Mouse (Mus musculus) layer of hippocampus, adult 11-12 months (tissue): ENCODE results near the gene Olfr569.

Experiments used
- DNase-seq: peaks from one replicate; pipeline ENCODE4 v3.0.0; 2022; ENCODE audit warnings: low spot score

The Olfr569 gene

DNA sequence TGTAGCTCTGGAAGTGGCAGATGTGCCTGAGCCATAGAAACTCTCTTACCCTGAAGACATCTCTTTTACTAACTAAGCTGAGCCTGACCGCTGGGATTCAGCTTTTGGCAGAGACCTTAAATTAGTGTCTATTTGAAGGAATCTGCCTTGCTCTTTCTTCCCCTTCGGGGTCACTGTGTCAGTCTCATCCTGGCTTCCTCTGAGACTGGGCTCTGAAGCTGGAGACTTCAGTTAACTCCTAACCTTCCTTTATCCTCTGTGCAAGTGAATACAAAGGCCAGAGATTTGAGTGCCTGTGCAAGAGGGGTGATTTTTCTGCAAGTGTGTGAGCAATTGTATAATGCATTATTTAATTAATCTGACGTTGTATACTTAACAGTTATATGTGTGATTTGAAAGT lies at the start of gene Olfr569:
Gene Olfr569 (minus strand): TSS at position 101 of the 400 bp plus-strand sequence.
- DNase-seq = no peak

DNA sequence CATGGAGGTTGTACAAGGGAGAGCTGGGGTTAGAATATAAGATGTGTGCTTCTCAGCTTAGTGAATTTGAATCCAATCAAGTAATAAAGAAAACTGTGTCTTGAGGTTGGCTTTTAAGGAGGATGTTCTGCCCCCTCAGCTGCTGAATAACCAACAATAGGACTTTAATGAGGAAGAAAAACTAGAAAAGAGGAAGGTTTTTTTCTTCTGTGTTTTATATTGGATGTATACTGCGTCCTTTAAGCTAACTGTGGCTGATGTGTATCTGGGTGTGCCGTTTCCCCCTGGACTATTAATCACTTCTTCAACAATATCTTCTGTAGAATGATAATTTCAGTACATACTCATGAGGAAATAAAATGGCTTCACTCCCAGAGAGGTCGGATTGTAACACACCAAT lies 36.4 kb upstream of the Olfr569 start:
- DNase-seq = no peak

DNA sequence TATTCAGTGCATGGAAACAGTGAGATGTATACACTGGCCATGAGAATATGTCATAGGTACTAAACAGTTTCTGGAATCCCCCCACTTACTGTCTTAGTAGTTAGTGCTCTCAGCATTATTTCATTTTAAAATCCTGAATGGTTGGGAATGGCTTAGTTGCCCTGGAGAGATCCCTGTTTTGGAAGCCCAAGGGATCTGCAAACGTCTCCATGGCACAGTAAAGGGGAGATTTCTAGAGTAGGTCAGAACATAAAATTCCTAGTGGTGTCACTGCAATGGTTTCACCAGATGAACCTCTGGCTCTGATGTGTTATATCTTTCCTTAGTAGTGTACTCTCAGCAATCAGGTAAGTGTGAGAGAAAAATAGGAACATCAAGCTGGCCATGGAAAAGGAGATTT lies 33.4 kb upstream of the Olfr569 start, which contains the start of gene Olfr572:
Gene Olfr572 (plus strand): TSS at position 301 of the 400 bp plus-strand sequence.
- DNase-seq = no peak

DNA sequence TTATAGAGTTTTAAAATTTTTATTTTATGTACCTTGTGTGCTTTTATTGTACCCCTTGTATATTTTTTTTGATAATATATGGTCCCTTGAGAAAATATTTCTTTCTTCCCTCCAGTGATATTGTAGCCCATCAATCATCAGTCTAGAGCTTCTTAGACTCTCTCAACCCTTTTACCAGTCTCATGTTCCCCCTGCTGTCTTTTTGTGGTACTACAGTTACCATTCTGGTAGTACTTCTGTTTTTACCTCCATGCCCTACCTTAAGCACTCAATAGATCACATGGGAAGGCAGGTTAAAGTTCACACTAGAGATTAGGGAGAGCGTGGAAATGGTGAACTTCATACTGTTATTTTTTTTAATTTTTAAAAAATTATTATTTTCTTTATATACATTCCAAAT lies 28.9 kb upstream of the Olfr569 start:
- peak; percentile 33 for DNase-seq

DNA sequence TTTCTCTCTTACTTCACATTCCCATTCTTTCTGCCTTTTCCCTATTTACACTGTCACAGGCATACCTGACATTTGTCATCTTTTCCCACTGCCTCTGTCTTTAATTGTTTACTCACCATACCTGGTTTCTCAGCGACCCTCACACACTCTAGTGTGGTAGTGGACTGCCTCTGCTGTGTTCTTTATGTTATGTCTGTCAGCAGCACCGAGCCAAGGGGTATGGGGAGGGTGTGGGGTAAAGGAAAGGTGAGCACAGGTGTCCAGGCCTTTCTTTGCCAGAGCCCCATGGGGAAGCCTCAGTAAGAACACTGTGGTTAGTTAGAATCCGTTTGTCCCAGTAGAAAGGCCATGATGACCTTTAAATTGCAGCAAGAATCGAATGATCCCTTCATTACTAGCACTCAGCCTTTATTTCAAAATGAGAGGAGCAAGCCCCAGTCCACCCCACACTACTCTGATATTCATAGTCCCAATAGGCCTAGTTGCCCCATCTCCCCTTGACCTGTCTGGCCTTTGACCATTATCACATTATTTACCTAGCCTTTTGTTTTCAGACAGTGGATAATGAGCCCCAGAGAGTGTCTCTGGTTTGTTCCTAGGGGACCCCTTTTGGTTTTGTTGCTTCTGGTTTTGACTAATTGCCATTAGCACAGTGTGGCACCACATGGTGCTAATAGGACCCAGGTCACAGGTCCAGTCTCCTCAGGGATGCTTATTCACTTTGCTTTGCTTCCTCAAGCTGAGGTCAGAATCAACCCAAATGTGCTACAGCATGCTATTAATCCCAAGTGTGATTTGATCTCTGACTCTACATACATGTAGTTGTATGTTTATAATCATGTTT lies 26.6 kb upstream of the Olfr569 start, which contains the start of gene Olfr571:
Gene Olfr571 (minus strand): TSS at position 505 of the 844 bp plus-strand sequence.
- DNase-seq = no peak

DNA sequence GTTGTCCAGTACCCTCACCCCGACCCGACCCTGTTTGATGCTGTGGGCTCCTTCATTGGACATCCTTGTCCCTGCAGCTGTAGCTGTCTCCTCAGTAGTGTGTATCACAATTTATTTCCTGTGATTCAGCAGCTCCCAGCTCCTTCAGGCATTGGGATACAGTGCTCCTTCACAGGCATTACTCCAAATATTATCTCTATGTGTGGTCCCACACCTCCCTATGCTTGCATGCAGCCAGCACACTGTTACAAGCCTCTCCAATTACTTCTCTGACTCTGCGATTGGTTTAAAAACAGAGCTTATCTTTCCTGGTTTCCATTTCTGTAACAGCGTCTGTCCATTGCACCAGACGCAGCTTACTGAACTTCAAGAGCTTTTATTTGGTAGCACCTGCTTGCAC lies 25.7 kb upstream of the Olfr569 start:
- no peak for DNase-seq

DNA sequence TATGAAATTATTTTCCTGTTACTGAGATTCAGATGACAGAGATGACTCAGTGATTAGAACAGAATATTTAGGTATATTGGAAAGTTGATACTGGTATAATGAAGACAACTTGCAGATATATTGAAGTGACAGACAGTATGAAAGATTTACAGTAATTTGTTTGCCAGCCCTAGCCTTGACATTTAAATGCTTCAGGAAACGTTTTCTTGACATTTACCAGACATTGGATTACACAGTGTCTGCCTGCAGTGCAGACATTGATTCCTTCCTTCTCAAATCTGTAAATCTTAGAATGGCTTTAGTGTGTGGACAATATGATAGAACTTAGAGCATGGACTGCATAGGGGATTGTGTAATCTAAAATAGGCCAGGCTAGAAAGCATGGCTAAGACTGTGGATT lies 24.6 kb upstream of the Olfr569 start:
- no peak for DNase-seq

DNA sequence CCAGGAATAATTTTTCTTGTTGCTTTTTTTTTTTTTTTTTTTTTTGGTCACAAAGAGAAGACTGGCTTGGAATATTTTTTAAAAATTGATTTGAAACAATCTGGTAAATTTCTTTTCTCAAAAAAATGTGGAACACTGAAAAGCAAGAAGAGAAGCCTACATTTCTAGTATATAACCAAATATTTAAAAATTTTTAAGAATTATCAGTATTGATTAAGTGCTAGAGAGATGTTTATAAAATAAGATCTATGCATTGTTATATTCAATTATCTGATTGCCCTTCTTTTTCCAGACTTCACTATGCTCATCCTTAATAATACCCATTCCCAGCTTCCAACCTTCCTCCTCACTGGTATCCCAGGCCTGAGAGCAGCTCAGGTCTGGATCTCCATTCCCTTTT lies 13.9 kb downstream of the Olfr569 start, which contains the start of gene Olfr568:
Gene Olfr568 (plus strand): TSS at position 301 of the 400 bp plus-strand sequence.
- no peak for DNase-seq

DNA sequence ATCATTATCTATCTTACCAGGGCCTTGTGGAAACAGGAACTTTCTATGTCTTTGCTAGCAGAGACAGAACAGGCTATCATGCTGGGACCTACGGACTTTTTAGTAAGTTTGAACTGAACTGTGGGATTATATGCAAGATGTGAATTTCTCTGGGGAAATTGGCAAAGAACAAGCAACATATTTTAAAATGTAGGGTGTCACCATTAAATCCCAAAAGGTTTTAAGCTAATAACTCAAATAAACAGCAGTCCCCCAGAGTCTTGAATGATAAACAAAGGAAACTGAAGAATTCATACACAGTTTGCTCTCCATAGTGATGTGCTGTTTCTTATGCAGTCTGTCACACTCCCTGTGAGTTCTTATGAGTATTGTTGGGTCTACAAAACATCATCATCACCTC lies 32.0 kb downstream of the Olfr569 start, which contains the start of gene Olfr566:
Gene Olfr566 (minus strand): TSS at position 101 of the 400 bp plus-strand sequence.
- DNase-seq = no peak

DNA sequence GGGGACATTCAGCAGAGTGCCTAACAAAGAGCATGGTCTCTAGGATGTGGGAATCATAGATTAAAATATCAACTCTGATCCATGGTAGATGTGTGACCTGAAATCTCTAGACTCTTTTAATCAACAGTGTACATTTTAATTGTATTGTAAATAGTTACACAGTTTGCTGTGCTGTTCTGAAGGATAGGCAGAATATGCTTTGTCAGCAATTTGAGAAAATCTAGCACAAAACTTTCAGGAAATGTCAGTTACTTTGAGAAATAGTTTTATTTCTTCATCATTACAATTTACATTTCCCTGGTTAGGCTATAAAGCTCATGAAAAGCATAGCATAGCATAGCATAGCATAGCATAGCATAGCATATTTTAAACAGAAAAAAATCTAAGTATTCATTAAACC lies 34.9 kb downstream of the Olfr569 start:
- no peak for DNase-seq
